Mouse (Mus musculus) olfactory bulb, adult 2 months (tissue): Measurements from ENCODE around the gene Ppp4r4. TPM values are rescaled to one million over a fixed set of nuclear protein-coding genes. Genes with fewer than 3 reads are reported as not detected.
"Not testable (repeated sequence)": the region's sequence is repeated elsewhere in the genome, so short reads cannot be mapped to it uniquely, and the experiment has no call there.

Experiments used
- H3K27ac ChIP-seq: fragments of 200-500 bp; 2 replicates; pipeline ENCODE4 v1.5.1; 2012; ENCODE audit warnings: low read depth, low read length; ENCODE audit not compliant: insufficient read depth
- H3K4me1 ChIP-seq: fragments of 200-500 bp; 2 replicates; pipeline ENCODE4 v1.6.1; 2012; ENCODE audit warnings: low read length; ENCODE audit not compliant: control insufficient read depth, insufficient read depth
- H3K4me3 ChIP-seq: fragments of 200-500 bp; 2 replicates; pipeline ENCODE4 v1.5.1; 2012; ENCODE audit warnings: mild to moderate bottlenecking, low read depth, low read length, moderate library complexity; ENCODE audit not compliant: insufficient read depth
- CTCF ChIP-seq: fragments of 200-500 bp; IDR thresholded peaks from 2 replicates; pipeline ENCODE4 v1.5.1; 2012; ENCODE audit warnings: low read depth, mild to moderate bottlenecking, low read length, moderate library complexity; ENCODE audit not compliant: insufficient read depth
- POLR2A ChIP-seq: fragments of 200-500 bp; IDR thresholded peaks from 2 replicates; pipeline ENCODE4 v1.6.1; 2012; ENCODE audit warnings: mild to moderate bottlenecking, low read depth, low read length, moderate library complexity; ENCODE audit not compliant: insufficient read depth
- WGBS: fragments of 180-500 bp; shearing (Covaris S2); methylation state at CpG from one replicate; pipeline ENCODE4 v1.1.7; 2018; 5-methylcytosine and 5-hydroxymethylcytosine counted together
- polyA plus RNA-seq: library from polyadenylated mRNA; stranded (reverse); fragments of >200 nt; gene quantifications from 2 replicates; pipeline ENCODE4 v1.2.4, GENCODE M21; 2012; ENCODE audit warnings: low replicate concordance; ENCODE audit not compliant: missing spikeins, insufficient read depth, insufficient read length

The Ppp4r4 gene
- polyA plus RNA-seq, 1 experiment = not detected

GRCm38 (mm10) chr12:103551422-103551821 is 19.3 kb downstream of the Ppp4r4 start:
- TF ChIP-seq CTCF = no peak
- no peak for TF ChIP-seq POLR2A
- H3K4me1 ChIP-seq = 0 out of 2 replicates have a peak, but pooled peaks cover 6% of the 10 kb centered on the region
- 85% methylated on average over 4 of the region's 4 CpGs for WGBS
- no peak overlapping the region for H3K4me3 ChIP-seq
- H3K27ac ChIP-seq = no peak overlapping the region

DNA sequence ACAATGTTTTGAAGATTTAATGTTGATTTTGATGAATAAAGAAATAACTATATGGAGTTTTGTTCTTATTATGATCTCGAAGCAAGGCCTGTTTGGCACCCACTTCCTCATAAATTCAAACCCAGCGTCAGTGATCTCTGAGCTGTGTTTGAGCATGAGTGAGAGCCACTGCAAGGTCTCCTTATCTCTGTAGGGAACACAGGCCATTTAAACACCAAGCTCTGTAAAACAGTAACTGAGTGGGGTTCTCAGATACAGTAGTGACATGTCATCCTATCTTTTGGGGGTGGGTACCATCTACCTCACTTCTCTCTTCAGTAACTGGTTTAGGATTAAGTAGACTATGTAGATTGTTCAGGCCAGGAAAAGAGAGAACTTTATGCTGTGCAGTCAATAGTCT is 20.4 kb downstream of the Ppp4r4 start:
- 90% methylated on average over 2 of the region's 2 CpGs for WGBS
- TF ChIP-seq CTCF = no peak
- no peak overlapping the region for H3K4me3 ChIP-seq
- 0 out of 2 replicates have a peak, but pooled peaks cover 6% of the 10 kb centered on the region for H3K4me1 ChIP-seq
- no peak overlapping the region for H3K27ac ChIP-seq

DNA sequence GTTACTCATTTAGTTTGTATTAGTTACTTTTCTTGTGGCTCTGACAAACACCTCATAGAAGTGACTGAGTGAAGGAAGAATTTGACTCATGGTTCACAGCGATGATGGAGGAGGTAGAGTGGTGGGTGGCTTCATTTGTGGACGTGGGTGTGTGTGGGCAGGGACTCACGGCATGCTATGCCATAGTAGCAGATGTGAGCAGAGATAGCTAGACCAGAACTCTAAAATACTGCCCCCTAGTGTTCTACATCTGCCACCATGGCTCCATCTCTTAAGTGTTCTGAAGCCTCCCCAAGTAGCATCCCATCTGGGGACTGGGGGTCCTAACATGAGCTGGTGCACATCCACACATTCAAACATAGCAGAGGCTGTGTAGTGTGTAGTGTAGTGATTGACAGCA is 21.4 kb downstream of the Ppp4r4 start:
- WGBS = 65% methylated on average over 3 of the region's 3 CpGs
- no peak overlapping the region for H3K27ac ChIP-seq
- H3K4me3 ChIP-seq = no peak overlapping the region
- no peak for TF ChIP-seq CTCF
- TF ChIP-seq POLR2A = no peak
- 0 out of 2 replicates have a peak, but pooled peaks cover 3% of the 10 kb centered on the region for H3K4me1 ChIP-seq

DNA sequence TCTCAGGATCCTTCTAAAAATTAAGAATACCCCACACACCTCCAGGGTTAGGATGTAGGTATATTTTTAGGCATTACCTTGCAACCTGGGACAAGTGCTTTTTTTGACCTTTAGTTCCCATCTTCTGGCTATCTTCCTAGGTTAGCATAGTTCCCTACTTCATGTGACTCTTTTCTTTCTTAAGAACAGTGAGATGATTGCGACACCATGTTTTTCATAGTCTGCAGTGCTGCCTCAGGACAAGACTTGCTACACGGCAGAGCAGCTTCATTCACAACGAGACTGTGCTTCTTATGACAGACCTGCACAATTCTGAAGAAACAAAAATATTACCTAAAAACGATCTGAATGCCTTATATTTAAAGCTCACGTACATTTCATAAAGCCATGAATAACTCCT is 24.8 kb downstream of the Ppp4r4 start:
- no peak overlapping the region for H3K4me3 ChIP-seq
- 90% methylated on average over 5 of the region's 5 CpGs for WGBS
- no peaks in the 10 kb centered on the region for H3K4me1 ChIP-seq
- TF ChIP-seq CTCF (no peak), POLR2A (no peak)
- H3K27ac ChIP-seq = no peak overlapping the region

DNA sequence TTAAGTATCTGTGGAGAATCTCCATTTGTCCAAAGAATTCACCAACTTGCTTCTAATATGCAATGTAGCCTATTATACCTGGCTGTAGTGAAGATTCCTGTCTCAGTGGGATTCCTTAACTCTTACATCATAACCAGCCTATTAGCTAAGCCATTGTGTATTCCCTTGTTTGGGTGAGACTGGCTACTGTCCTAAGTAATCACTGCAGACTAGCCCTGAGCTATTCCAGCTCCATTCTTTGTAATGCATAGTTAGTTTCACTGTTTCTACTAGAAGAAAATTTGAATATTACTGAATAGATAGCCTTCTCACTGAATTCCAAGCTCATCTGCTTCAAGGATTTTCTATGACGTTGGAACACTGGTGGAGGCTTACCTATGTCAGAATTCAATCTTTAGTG is 32.6 kb downstream of the Ppp4r4 start:
- no peak overlapping the region for H3K27ac ChIP-seq
- no peak overlapping the region for H3K4me3 ChIP-seq
- H3K4me1 ChIP-seq = no peaks in the 10 kb centered on the region
- TF ChIP-seq CTCF = no peak
- no peak for TF ChIP-seq POLR2A
- 55% methylated on average over 1 of the region's 1 CpGs for WGBS

DNA sequence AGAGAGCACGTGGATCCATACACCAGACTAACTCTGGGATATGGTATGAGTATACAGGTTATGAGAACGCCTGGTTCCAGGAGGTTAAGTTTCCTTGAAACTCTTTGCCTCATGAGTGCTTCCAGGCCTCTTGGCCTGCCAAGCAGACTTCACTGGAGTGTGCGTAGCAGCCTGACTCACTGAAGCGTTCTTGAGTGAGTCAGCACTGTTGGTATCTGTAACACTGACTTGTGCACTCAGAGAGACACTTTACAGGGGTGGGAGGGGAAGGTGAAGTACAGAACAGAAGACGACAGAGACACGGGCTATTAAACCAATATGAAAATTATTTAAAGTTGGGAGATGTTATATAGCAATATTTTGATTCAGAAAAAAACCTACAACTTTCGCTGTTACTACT is 33.1 kb downstream of the Ppp4r4 start:
- H3K4me1 ChIP-seq = no peaks in the 10 kb centered on the region
- WGBS = 55% methylated on average over 7 of the region's 7 CpGs
- no peak overlapping the region for H3K4me3 ChIP-seq
- no peak overlapping the region for H3K27ac ChIP-seq
- TF ChIP-seq CTCF = no peak
- TF ChIP-seq POLR2A = no peak

GRCm38 (mm10) chr12:103567129-103567528 is 35.0 kb downstream of the Ppp4r4 start:
- TF ChIP-seq CTCF = no peak
- WGBS = 62% methylated on average over 3 of the region's 3 CpGs
- H3K27ac ChIP-seq = no peak overlapping the region
- no peak overlapping the region for H3K4me3 ChIP-seq
- no peaks in the 10 kb centered on the region for H3K4me1 ChIP-seq

DNA sequence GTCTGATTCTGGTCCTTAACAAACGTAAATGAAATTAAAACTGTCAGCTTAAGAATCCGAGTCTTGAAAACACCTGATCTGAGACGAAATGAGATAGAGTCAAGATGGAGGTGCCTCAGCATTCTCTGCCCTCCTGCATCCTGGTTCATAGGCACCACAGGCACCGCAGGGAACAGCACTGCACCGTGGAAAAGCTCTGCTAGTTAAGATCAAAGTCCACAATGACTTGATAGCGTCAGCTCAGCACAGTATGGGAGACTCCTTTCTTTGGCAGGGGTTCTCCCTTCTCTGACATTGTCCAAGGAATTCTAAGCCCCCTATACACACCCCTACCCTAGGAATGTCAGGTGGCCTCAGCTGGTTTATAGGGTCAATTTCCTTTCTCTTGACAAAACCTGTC is 37.6 kb downstream of the Ppp4r4 start:
- H3K27ac ChIP-seq = no peak overlapping the region

GRCm38 (mm10) chr12:103578148-103578547 is 46.1 kb downstream of the Ppp4r4 start:
- H3K27ac ChIP-seq, H3K4me1 ChIP-seq, H3K4me3 ChIP-seq: not testable (repeated sequence)
- WGBS = 94% methylated on average over 6 of the region's 6 CpGs

More for the DNA sequence above, 37.6 kb downstream of the Ppp4r4 start:
- Histone ChIP-seq H3K4me1 (no peaks in the 10 kb centered on the region), H3K4me3 (no peak overlapping the region)
- 75% methylated on average over 6 of the region's 6 CpGs for WGBS
- TF ChIP-seq POLR2A = no peak
- no peak for TF ChIP-seq CTCF

DNA sequence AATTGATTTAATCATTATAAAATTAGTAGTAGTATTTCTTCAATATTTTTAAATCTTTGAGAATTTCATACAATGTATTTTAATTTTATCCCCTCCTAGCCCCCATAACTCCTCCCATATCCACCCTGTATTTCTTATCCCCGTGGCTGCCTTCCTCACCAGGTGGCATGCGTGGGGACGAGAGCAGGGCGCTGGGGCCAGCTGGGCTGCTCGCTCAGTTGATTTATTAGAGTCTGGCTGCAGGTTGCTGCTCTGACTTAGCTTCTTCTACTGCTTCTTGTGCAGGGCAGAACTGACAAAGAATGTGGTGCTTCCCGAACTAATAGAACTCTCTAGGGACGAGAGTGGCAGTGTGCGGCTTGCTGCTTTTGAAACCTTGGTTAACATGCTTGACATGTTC is 51.7 kb downstream of the Ppp4r4 start:
- Histone ChIP-seq H3K27ac (no peak overlapping the region), H3K4me3 (no peak overlapping the region), H3K4me1 (no peaks in the 10 kb centered on the region)
- TF ChIP-seq POLR2A = no peak
- TF ChIP-seq CTCF = no peak
- WGBS = 90% methylated on average over 8 of the region's 8 CpGs

DNA sequence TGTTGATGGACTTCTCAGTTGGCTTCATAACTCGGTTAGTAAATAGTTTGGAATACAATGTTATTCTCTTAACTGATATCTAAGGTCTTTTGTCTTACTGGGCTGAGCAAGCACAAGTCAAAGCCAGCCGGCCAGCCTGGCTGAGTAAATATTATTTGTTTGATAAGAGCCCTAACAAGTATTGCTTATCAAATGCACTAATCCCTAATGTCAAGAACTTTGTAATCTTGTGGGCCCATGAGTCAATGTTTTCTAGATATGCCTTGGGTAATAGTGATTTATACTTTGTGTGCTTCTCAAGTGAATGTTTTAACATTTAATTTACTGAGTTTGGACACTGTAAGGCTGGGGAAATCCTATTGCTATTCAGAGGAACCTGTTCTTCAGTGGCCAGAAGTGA is 66.3 kb downstream of the Ppp4r4 start:
- H3K4me3 ChIP-seq = no peak overlapping the region
- H3K4me1 ChIP-seq = no peaks in the 10 kb centered on the region
- no peak overlapping the region for H3K27ac ChIP-seq
- 82% methylated on average over 2 of the region's 2 CpGs for WGBS
- no peak for TF ChIP-seq CTCF
- TF ChIP-seq POLR2A = no peak
